Mouse (Mus musculus) E14TG2a.4 (cell line): ENCODE results near the gene Abracl.

ENCODE experiments used
- H3K27me3 ChIP-seq: 2 replicates; pipeline ENCODE4 v1.6.1; 2014; ENCODE audit warnings: low read length, control low read depth; ENCODE audit not compliant: insufficient read depth
- H3K36me3 ChIP-seq: 2 replicates; pipeline ENCODE4 v1.6.1; 2014; ENCODE audit warnings: low read length, control low read depth; ENCODE audit not compliant: insufficient read depth
- H3K4me1 ChIP-seq: replicated peaks from 2 replicates; pipeline ENCODE4 v1.6.1; 2014; ENCODE audit warnings: low read depth, low read length, control low read depth
- H3K4me3 ChIP-seq: replicated peaks from 2 replicates; pipeline ENCODE4 v1.5.1; 2014; ENCODE audit warnings: mild to moderate bottlenecking, low read length
- H3K9me3 ChIP-seq: 2 replicates; pipeline ENCODE4 v1.6.1; 2014; ENCODE audit warnings: low read length, control low read depth
- CTCF ChIP-seq: conservative IDR thresholded peaks from 2 replicates; pipeline ENCODE4 v1.5.1; 2014; ENCODE audit warnings: low read length
- NANOG ChIP-seq: IDR thresholded peaks from 2 replicates; pipeline ENCODE4 v1.6.1; 2014; ENCODE audit warnings: borderline replicate concordance, low read length, mixed read lengths
- POU5F1 ChIP-seq: IDR thresholded peaks from 2 replicates; pipeline ENCODE4 v1.6.1; 2014; ENCODE audit warnings: low read length, borderline replicate concordance

The Abracl gene

GRCm38 (mm10) chr10:18022741-18023347, at the start of gene Abracl:
Gene Abracl, minus strand, starts transcription at chr10:18023288.
- no peaks in the 10 kb centered on the region for H3K36me3 ChIP-seq

DNA sequence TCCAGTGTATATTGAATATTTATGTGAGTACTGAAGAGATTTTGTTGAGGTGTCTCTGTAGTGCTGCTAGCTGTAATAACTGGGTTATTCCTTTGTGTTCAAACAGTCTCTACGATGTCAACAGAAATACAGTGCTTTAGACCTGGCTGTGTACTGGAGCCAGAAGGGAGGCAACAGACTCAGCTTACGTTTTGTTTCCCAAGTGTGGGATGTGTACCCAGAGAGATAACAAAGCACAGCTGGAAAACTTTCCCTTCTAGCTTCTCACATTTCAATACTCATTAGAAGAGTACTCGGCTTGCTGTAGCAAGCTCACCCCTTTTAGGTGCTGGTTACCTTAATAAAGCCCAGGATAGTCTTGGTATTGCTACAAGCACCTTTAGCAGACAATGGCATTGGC, 49.8 kb upstream of the Abracl start:
- no peaks in the 10 kb centered on the region for H3K9me3 ChIP-seq
- H3K36me3 ChIP-seq = peaks cover 8% of the 10 kb centered on the region
- no peak overlapping the region for H3K4me3 ChIP-seq
- H3K27me3 ChIP-seq = no peaks in the 10 kb centered on the region
- peaks cover 7% of the 10 kb centered on the region; the same call in 1 of the 2 replicates for H3K4me1 ChIP-seq
- TF ChIP-seq CTCF (no peak), NANOG (no peak), POU5F1 (no peak)

More at GRCm38 (mm10) chr10:18022741-18023347, at the start of gene Abracl:
- Histone ChIP-seq H3K27me3 (peaks cover 3% of the 10 kb centered on the region; the same call in 1 of the 2 replicates), H3K4me1 (peaks cover 14% of the 10 kb centered on the region), H3K4me3 (peak within 1 kb of the TSS; percentile 88), H3K9me3 (no peaks in the 10 kb centered on the region)
- TF ChIP-seq CTCF = no peak
- no peak for TF ChIP-seq NANOG
- no peak for TF ChIP-seq POU5F1

DNA sequence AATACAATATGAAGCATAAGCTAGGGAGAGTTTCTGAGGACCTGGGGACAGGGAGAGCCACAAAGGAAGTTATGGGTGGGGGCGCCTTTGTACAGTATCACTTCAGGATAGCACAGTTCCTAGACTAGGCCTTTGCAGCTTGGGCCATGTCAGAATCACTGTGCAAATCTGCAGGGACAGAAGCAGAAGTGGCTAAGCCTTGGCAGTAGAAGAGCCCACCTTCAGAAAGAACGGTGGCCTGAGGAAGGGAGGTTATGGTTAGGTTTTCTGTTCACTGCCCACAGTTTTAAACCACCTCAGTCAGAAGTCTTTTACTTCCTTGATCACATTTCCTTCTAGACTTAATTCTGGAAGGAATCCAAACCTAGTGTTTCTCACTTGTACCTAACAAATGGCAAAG, 47.5 kb upstream of the Abracl start:
- no peak overlapping the region for H3K4me3 ChIP-seq
- no peaks in the 10 kb centered on the region for H3K27me3 ChIP-seq
- H3K4me1 ChIP-seq = peaks cover 7% of the 10 kb centered on the region; the same call in 1 of the 2 replicates
- TF ChIP-seq NANOG (no peak), POU5F1 (no peak), CTCF (no peak)
- H3K36me3 ChIP-seq = no peaks in the 10 kb centered on the region
- H3K9me3 ChIP-seq = no peaks in the 10 kb centered on the region

DNA sequence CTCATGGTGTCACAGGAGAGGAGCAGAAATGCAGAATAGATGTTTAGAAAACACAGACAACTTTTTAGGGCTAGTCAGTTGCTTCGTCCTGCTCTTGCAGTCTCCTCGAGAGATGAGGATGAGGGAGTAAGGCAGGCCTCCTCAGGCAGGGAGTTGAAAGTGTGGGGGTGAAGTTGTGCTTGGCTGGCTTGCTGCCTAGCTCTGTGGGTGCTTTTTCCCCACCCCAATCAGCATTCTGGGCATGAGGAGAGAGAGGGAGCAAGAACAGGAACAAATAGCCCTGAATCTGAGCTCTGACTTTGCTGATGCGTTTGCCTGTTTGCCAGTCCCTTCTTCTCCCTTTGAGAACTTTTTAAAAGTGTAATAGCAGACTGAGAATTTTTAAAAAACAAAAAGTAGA, 47.1 kb upstream of the Abracl start:
- Histone ChIP-seq H3K4me3 (no peak overlapping the region), H3K4me1 (peaks cover 7% of the 10 kb centered on the region; the same call in 1 of the 2 replicates), H3K36me3 (no peaks in the 10 kb centered on the region), H3K27me3 (no peaks in the 10 kb centered on the region), H3K9me3 (no peaks in the 10 kb centered on the region)
- TF ChIP-seq POU5F1 = no peak
- TF ChIP-seq CTCF = no peak
- no peak for TF ChIP-seq NANOG

- no peaks in the 10 kb centered on the region for H3K27me3 ChIP-seq
- H3K36me3 ChIP-seq = no peaks in the 10 kb centered on the region
- H3K9me3 ChIP-seq = no peaks in the 10 kb centered on the region
- TF ChIP-seq NANOG (no peak), CTCF (no peak), POU5F1 (no peak)
- peaks cover 7% of the 10 kb centered on the region; the same call in 1 of the 2 replicates for H3K4me1 ChIP-seq
- H3K4me3 ChIP-seq = no peak overlapping the region
These were observed 46.5 kb upstream of the Abracl start for GRCm38 (mm10) chr10:18069576-18069975.

DNA sequence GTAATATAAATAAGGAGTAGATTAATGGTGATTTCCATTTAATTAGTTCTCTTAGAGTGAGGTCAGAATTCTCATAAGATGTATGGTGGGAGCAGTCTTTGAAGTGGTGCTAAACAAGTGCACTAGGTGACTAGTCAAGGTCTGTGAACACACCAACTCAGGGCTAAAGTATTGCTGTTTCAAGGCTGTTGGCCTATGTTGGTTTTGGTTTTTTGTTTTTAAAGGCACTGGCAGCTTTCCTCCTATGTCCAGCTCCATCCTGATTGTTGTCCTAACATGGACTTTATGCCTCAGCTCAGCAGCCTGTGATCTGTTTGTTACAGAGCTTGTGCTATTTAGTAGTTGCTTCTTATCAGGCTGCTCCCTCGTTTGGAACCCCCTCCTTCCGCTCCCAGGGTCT, 45.8 kb upstream of the Abracl start:
- Histone ChIP-seq H3K27me3 (no peaks in the 10 kb centered on the region), H3K4me3 (no peak overlapping the region), H3K4me1 (peaks cover 7% of the 10 kb centered on the region; the same call in 1 of the 2 replicates), H3K9me3 (no peaks in the 10 kb centered on the region), H3K36me3 (no peaks in the 10 kb centered on the region)
- TF ChIP-seq NANOG (no peak), POU5F1 (no peak), CTCF (no peak)

DNA sequence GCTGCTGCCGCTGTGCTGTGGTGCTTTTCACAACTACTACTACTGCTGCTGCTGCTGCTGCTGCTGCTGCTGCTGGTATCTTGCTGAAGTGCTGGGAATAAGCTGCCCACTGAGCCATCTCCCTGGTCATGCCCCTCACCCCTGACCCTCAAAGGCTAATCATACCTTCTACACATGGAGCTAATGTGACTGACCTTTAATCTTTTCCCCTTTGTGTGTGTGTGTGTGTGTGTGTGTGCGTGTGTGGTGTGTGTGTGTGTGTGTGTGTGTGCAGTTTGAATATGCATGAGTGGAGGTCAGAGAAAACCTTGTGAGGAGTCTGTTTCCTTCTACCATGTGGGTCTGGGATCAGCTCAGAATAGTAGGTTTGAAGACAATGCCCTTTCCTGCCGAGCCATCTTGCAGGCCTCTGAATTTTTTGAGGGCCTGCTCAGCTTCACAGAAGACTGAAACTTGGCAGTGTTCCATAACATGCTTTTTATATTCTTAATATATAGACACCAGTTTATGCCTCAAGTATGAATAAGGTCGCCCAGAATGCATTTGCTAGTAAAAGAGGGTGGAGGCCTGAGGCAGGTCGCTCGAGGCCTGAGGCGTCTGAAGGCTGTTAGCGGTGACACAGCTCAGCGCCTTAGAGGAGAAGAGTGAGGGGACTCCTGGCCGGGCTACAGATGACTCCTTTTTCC, 44.8 kb upstream of the Abracl start:
- H3K9me3 ChIP-seq = no peaks in the 10 kb centered on the region
- H3K4me3 ChIP-seq = no peak overlapping the region
- no peaks in the 10 kb centered on the region for H3K27me3 ChIP-seq
- TF ChIP-seq POU5F1 = no peak
- no peak for TF ChIP-seq NANOG
- TF ChIP-seq CTCF = no peak
- H3K36me3 ChIP-seq = no peaks in the 10 kb centered on the region
- H3K4me1 ChIP-seq = peaks cover 7% of the 10 kb centered on the region; the same call in 1 of the 2 replicates

GRCm38 (mm10) chr10:18066031-18066439, 42.9 kb upstream of the Abracl start:
- H3K4me1 ChIP-seq = peaks cover 9% of the 10 kb centered on the region
- H3K36me3 ChIP-seq = no peaks in the 10 kb centered on the region
- TF ChIP-seq CTCF (no peak), POU5F1 (no peak), NANOG (no peak)
- H3K4me3 ChIP-seq = no peak overlapping the region
- no peaks in the 10 kb centered on the region for H3K9me3 ChIP-seq
- no peaks in the 10 kb centered on the region for H3K27me3 ChIP-seq

DNA sequence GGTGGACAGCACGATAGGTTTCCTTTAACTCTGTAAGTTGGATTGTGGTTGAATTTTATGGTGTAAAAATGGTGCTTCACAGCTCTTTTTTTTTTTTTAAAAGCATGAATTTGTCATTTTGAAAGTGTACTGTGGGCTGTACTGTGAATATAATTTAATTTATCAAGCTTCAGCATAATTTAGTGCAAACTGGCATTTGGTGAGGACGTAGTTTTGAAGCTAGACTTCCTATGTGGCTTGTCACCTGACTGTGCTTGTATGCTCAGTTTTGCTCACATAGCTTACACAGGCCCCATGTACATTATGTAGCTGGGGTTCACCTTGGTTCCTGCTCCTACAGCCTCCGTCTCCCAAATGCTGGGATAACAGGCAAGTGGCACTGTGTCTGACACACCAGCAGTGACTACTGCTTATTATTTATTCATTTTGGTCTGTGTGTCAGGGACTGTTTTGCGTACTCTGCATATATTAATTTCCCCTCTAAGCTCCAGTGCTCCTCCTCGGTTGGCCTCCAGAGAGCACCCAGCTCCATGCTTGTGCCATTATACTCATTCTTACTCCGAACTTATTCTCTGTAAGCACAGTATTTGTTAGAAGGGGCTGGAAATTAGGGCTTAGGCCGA, 41.6 kb upstream of the Abracl start:
- Histone ChIP-seq H3K36me3 (no peaks in the 10 kb centered on the region), H3K4me3 (no peak overlapping the region), H3K27me3 (no peaks in the 10 kb centered on the region), H3K9me3 (no peaks in the 10 kb centered on the region), H3K4me1 (peaks cover 5% of the 10 kb centered on the region; the same call in 1 of the 2 replicates)
- TF ChIP-seq POU5F1 = no peak
